Mouse (Mus musculus): Measurements from ENCODE around the gene Fezf1. TPM values are rescaled to one million over a fixed set of nuclear protein-coding genes. Genes with fewer than 3 reads are reported as not detected.

Gene Fezf1
- polyA plus RNA-seq, 1 experiment from 2014 or later, result not detected

DNA sequence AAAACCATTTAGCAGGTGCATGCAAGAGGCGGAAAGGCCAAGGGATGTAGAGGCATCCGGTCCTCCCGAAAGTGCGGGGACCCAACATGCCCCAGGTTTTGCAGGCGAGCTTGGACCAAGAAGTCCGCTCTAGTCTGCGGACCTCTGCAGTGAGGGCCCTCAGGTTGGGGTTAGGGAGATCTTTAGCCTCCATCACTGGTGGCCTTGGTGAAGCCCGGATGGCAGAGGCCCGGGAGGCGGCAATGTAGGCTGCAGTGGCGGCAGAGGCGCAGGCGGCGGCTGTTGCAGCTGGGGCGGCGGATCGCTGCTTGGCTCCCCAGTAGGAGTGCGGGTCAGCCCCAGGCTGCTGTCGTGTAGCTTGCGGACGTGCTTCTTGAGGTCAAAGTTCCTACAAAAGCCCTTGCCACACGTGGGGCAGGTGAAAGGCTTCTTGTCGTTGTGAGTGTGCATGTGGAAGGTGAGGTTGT, 2.6 kb downstream of the Fezf1 start:
- Histone ChIP-seq H3K27me3 (ENCODE audit: low read depth, poor library complexity, severe bottlenecking) (peaks cover 99% of the 10 kb centered on the region), H3K36me3 (no peaks in the 10 kb centered on the region), H3K27ac (no peak overlapping the region), H3K4me1 (peaks cover 28% of the 10 kb centered on the region), H3K4me3 (no peak overlapping the region), H3K9me3 (replicated peaks) (no peaks in the 10 kb centered on the region)
- DNase-seq (ENCODE audit: low spot score), result peak; percentile 63
- under 1% methylated on average over 23 of the region's 23 CpGs for WGBS

DNA sequence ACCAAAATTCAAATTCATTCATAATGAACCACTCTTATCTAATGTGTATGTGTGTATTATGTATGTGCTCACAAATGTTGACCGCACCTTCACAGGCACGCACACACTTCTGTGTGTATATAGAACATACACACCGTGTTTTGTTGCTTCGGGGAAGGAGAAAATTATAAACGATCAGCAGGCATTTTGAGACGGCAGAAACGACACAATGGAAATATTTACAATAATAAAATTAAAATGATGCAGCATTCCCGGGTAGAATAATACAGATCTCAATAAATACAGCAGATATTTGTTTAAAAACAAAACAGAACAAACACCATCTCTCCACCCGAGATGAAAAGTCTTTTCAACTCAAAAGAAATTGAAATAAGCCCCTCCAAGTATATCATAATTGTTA, 3.0 kb downstream of the Fezf1 start:
- Histone ChIP-seq H3K4me3 (no peak overlapping the region), H3K27me3 (ENCODE audit: low read depth, poor library complexity, severe bottlenecking) (peaks cover 94% of the 10 kb centered on the region), H3K9me3 (replicated peaks) (no peaks in the 10 kb centered on the region), H3K4me1 (peaks cover 28% of the 10 kb centered on the region), H3K36me3 (no peaks in the 10 kb centered on the region), H3K27ac (no peak overlapping the region)
- 14% methylated on average over 9 of the region's 9 CpGs for WGBS
- no peak for DNase-seq (ENCODE audit: low spot score)

DNA sequence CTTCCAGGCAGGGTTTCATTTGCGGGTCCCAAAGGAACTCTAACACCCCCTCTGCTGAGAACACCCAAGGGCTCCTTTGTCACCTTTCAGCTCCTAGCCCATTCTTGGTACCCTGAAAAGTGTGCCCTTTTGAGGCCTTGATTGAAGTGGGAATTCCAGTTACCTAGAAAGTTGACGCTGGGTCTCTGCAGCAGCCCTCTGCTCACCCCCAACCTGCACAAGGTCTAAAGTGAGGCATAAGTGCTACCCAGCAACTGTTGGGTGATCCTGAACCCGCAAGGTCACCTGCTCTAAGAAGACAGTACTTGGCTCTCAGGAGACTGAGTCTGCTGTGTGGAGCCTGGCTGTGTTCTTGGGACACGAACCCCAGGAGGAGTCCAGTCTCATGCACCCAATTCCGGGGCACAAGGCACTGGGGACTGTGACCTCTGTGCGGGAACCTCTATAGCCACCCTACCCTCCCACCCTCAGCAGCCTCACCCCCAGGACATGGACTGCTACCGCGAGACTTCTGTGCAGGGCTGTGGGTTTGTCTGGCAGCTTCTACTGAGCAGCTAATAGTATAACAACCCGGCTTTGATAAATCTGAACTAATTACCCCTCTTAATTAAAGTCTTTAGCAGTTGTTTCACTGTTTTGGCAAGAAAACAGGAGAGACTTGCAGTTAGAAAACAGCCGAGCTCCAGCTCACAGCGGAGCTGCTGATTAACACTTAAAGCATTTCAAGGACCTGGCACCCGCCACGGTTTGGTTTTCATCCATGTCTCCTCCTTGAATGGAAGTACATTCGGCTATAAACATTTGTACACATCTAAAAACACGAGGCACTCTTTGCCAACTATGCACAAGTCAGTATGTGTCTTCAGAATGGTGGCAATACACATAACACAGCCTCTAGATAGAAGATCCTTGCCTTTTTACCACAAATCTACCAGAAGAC, 4.1 kb downstream of the Fezf1 start:
- H3K4me1 ChIP-seq, result peaks cover 19% of the 10 kb centered on the region
- no peak overlapping the region for H3K4me3 ChIP-seq

DNA sequence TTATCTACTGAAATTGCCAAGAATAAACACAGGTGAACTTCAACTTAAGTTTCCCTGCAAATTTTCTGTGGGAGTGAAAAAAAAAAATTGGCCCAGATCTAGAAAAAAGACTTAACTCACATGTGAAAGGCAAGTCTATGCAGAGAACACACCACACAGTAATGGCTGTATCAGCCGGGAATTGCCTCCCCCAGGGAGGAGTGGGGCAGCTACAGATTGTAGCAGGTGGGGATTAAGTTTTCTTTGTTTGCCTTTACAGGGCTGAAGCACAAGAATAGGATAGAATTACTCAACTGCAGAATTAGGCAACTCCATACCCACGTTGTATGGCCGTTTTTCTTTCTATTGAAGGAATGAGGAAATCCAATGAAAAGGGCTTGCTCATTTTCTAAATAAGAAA, 36.7 kb downstream of the Fezf1 start:
- 69% methylated on average over 3 of the region's 3 CpGs for WGBS
- H3K27me3 ChIP-seq (ENCODE audit: low read depth, poor library complexity, severe bottlenecking), result no peaks in the 10 kb centered on the region
- H3K4me1 ChIP-seq, result no peaks in the 10 kb centered on the region
- H3K9me3 ChIP-seq (replicated peaks), result no peaks in the 10 kb centered on the region
- H3K36me3 ChIP-seq, result no peaks in the 10 kb centered on the region
- no peak for DNase-seq (ENCODE audit: low spot score)
- no peak overlapping the region for H3K27ac ChIP-seq
- no peak overlapping the region for H3K4me3 ChIP-seq

More for the DNA sequence above, 4.1 kb downstream of the Fezf1 start:
- Histone ChIP-seq H3K27ac (no peak overlapping the region), H3K9me3 (replicated peaks) (no peaks in the 10 kb centered on the region), H3K36me3 (no peaks in the 10 kb centered on the region), H3K27me3 (ENCODE audit: low read depth, poor library complexity, severe bottlenecking) (peaks cover 84% of the 10 kb centered on the region)
- peak; percentile 45 for DNase-seq (ENCODE audit: low spot score)
- WGBS, result 2% methylated on average over 15 of the region's 15 CpGs

DNA sequence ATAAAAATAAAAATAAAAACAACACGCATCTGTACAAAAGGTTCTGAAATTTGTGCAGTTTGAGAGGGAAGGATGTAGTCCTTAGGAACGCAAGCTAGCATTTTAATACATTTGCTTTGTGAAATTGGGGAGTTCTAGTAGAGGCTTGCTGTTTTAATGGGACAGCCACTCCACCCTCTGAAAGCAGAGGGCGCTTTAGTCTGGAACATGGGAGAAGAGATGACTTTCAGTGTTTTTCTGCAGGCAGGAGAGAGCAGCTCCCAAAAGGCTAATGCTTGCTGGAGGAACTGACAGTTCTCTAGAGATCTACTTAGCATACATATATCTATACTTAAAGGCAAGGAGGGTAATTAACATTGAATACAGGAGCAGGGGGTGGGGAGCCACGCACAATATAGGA, 40.4 kb downstream of the Fezf1 start:
- Histone ChIP-seq H3K27ac (no peak overlapping the region), H3K4me1 (no peaks in the 10 kb centered on the region), H3K27me3 (ENCODE audit: low read depth, poor library complexity, severe bottlenecking) (no peaks in the 10 kb centered on the region), H3K9me3 (replicated peaks) (no peaks in the 10 kb centered on the region), H3K36me3 (no peaks in the 10 kb centered on the region), H3K4me3 (no peak overlapping the region)
- no peak for DNase-seq (ENCODE audit: low spot score)
- WGBS, result 61% methylated on average over 4 of the region's 4 CpGs

DNA sequence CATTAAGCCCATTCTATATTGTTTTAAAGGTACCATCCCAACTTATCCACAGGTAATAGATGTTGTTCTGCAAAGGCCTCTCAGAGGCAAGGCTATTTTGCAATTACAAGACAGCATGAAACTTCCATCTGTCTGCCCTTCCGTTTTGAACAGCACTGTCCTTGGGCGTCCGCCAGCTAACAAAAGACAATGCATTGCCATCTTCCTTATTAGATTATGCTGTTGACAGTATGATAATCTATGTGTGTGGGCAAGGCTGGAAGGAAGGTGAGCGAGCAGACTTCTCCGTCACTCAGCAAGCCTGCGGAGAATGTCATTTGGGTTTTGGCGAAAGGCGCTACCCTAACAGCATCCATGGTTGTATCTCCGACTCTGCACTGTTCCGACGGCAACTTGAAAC, 45.5 kb downstream of the Fezf1 start:
- no peak for DNase-seq (ENCODE audit: low spot score)
- Histone ChIP-seq H3K27ac (no peak overlapping the region), H3K36me3 (no peaks in the 10 kb centered on the region), H3K9me3 (replicated peaks) (no peaks in the 10 kb centered on the region), H3K27me3 (ENCODE audit: low read depth, poor library complexity, severe bottlenecking) (no peaks in the 10 kb centered on the region), H3K4me1 (no peaks in the 10 kb centered on the region), H3K4me3 (no peak overlapping the region)
- WGBS, result 89% methylated on average over 11 of the region's 11 CpGs

Other genes starting within 250 kb of the Fezf1 start
- 4.0 and 7.5 TPM in 2 replicates for gene Aass, start 115.4 kb downstream of the Fezf1 start, polyA plus RNA-seq (2016; fragmentation: Nextera tagmentation; extraction: Ambion mirVana)

All from limb, embryonic 10.5 days (tissue).